Mouse (Mus musculus) urinary bladder, postnatal 36 days (tissue): ENCODE results near the gene Gm13283.
"Not testable (repeated sequence)": the region's sequence is repeated elsewhere in the genome, so short reads cannot be mapped to it uniquely, and the experiment has no call there.

Experiments
- DNase-seq, 2 experiments: peaks; one replicate each; pipeline ENCODE4 v3.0.0; 2022; ENCODE audit warnings: low spot score in 2 of 2, mixed read lengths in 1 of 2

The Gm13283 gene

GRCm38 (mm10) chr4:88759610-88760268, at the start of gene Gm13283:
TSS of gene Gm13283 (plus strand) at chr4:88760119.
- DNase-seq, result peak; percentile 18 to 32

- no peak for DNase-seq
Measured at GRCm38 (mm10) chr4:88714281-88714680, 45.6 kb upstream of the Gm13283 start.

GRCm38 (mm10) chr4:88715059-88715458, 44.9 kb upstream of the Gm13283 start:
- DNase-seq, result no peak

GRCm38 (mm10) chr4:88718715-88719114, 41.2 kb upstream of the Gm13283 start:
- DNase-seq, result no peak

GRCm38 (mm10) chr4:88721791-88722721, 37.9 kb upstream of the Gm13283 start, which contains the start of the genes Gm26566 and Klhl9:
TSS of gene Gm26566 (plus strand) at chr4:88721805.
TSS of gene Klhl9 (minus strand) at chr4:88722465.
- DNase-seq, result peak; percentile 81 to 91

- no peak for DNase-seq
Measured at GRCm38 (mm10) chr4:88723497-88724090, 36.3 kb upstream of the Gm13283 start.

GRCm38 (mm10) chr4:88726727-88727126, 33.2 kb upstream of the Gm13283 start:
- DNase-seq, result no peak

GRCm38 (mm10) chr4:88727324-88727723, 32.6 kb upstream of the Gm13283 start:
- no peak for DNase-seq

- peak; percentile 56 to 70 for DNase-seq
Measured at GRCm38 (mm10) chr4:88738480-88738879, 21.4 kb upstream of the Gm13283 start.

- no peak for DNase-seq
Measured at GRCm38 (mm10) chr4:88739036-88739435, 20.9 kb upstream of the Gm13283 start.

- no peak for DNase-seq
Measured at GRCm38 (mm10) chr4:88741426-88741825, 18.5 kb upstream of the Gm13283 start.

GRCm38 (mm10) chr4:88742771-88743371, 17.0 kb upstream of the Gm13283 start:
- no peak for DNase-seq

GRCm38 (mm10) chr4:88744207-88744606, 15.7 kb upstream of the Gm13283 start:
- DNase-seq, result no peak

- DNase-seq, result no peak
Measured at GRCm38 (mm10) chr4:88749926-88750325, 10.0 kb upstream of the Gm13283 start.

GRCm38 (mm10) chr4:88754818-88755340, 5.0 kb upstream of the Gm13283 start, which contains the start of gene Gm13271:
TSS of gene Gm13271 (plus strand) at chr4:88754868.
- peak; percentile 70 to 76 for DNase-seq

- peak in 1 of 2 experiments; percentile 18 for DNase-seq
Measured at GRCm38 (mm10) chr4:88756581-88757513, 3.1 kb upstream of the Gm13283 start.

GRCm38 (mm10) chr4:88757628-88758031, 2.3 kb upstream of the Gm13283 start:
- DNase-seq, result peak; percentile 88 to 92

- not testable (repeated sequence) for DNase-seq
Measured at GRCm38 (mm10) chr4:88758751-88759150, 1.2 kb upstream of the Gm13283 start.

- DNase-seq, result peak; percentile 53 to 78
Measured at GRCm38 (mm10) chr4:88760431-88760830, 512 bp downstream of the Gm13283 start.

- DNase-seq, result peak; percentile 66 to 69
Measured at GRCm38 (mm10) chr4:88761776-88762175, 1.9 kb downstream of the Gm13283 start.
